Mouse (Mus musculus): ENCODE measurements around the gene Cubn.

DNA sequence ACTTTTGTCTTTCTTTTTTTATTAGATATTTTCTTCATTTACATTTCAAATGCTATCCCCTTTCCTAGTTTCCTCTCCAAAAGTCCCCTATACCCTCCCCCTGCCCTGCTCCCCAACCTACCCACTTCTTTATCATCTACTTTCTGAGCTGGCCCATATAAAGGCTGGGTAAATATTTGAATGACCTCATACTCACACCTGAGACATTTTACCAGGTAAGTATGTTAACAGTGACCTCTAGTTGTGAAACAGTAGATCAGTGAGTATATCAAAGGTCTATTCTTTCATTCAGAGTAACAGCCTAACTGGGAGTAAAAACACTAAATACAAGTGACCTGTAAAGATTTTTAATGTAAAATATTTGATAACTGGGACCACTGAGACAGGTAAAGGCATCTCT, 45.1 kb upstream of the Cubn start:
- no peak for TF ChIP-seq EP300 (IDR thresholded peaks at IDR 0.05; ENCODE audit: low read depth)
- TF ChIP-seq CTCF (IDR thresholded peaks at IDR 0.05; ENCODE audit: low read depth): no peak
